Mouse (Mus musculus) cerebellum, postnatal 14 days (tissue): ENCODE measurements around the gene Eya4.
A peak's percentile ranks its signal among the peaks of the same experiment; 100 is the strongest.

ENCODE experiments used
- DNase-seq, 2 experiments: peaks; one replicate each; pipeline ENCODE4 v3.0.0; 2021; ENCODE audit warnings: mixed read lengths in 2 of 2

Gene Eya4

DNA sequence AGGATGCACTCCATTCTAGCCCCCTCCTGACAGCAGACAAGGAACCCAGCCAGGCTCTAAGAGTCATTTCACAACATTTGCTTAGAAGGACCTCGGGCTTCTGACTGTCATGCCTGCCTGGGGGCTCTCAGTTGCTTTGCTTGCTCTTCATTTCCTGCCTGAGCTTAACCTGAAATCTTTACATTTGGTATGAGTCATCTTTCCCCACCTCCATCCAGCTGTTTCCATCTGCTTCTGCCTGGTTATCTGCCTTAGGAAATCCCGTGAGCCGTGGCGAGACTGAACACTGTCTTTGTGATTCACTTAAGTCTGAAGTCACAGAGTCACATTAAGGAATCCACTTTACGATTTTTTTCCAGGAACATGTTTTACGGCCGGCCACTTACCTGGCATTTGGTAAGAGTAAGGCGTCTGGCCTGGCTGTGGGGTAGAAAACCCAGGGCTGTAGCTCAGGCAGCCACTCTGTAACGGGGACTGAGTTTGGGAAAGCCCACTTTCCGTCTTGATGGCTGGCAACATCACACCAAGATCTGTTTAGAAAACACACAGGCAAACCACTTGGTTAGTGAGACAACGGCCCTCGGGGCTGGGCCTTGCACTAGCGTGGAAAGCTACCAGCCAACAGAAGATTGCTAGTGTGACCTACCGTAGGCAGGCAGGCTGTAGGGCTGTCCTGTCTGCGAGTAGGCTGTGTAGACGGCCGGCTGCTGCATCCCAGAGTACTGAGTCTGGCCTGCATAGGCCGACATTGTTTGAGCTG is 193.5 kb downstream of the Eya4 start:
- no peak for DNase-seq

GRCm38 (mm10) chr10:23150401-23150800 is 200.2 kb downstream of the Eya4 start:
- peak; percentile 23 to 55 for DNase-seq

GRCm38 (mm10) chr10:23144616-23145015 is 206.0 kb downstream of the Eya4 start:
- no peak for DNase-seq

DNA sequence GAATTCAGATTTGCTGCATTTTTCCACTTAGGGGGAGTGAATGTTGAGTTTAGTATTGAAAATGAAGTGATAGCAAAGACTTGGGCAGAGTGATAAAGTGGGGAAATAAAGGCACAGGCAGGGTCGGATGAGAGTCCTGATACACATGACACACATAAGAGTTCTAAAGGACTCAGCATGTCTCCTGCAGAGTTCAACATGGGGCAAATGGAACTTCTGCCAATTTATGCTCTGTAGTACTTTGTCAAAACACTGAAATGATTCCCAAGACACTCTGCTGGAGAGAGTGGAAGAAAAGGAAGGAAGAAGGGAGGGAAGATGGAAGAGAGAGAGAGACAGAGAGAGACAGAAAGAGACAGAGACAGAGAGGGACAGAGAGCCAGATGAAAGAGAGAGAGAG is 222.6 kb downstream of the Eya4 start:
- DNase-seq, result no peak

DNA sequence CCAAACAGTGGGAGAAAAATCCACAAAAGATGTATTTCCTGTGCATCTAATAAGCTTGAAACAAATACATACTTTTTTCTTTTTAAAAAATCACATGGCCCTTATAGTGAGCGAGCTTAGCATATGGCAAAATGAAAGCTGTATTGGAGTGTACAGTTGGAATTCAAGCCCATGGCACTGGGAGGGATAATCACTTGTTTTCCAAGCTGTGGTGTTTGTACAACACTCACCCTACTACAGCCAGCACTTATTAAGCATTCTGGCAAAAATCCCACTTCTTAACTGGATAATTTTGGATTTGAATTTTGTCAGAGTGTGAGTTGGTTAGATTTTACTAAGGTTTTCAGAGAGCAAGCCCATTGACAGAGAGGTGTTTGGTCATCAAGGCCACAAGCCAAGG is 223.4 kb downstream of the Eya4 start:
- no peak for DNase-seq

DNA sequence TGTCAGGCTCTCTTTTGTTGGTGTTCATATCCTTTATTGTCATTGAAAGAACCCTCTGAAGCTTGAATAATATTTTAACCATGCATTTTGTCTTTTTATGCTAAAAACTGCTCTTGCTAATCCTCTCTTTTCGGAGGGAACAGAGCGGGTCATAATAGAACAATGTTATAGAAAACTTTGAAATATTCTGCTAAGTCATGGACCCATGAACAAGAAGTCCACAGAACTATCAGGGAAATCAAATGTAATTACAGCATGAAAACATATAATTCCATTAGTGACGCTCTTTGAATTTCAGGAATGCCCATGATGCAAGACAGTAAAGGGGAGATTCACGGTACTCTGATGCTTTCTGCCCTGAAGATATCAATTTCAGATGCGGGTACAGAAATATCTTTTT is 224.1 kb downstream of the Eya4 start:
- no peak for DNase-seq

DNA sequence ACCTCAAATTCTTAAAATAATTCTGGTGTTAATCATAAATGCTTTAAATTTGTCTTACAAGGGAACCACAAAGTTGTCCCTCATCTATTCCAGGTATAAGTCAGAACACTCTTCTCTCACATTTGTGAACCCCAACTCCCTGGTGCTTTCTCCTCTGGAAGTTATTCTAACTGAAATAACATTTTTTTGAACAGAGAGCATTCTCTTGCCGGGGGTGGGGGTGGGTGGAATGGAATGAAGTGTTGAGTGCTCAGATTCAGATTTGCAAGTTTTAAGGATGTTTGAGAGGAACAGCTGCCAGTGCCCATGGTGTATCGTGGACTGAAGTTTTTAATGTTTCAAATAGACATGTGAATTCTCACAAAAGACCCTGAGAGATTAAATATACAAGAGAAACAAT is 230.1 kb downstream of the Eya4 start:
- DNase-seq, result no peak

- DNase-seq, result peak; percentile 92 to 93
These were observed 233.7 kb downstream of the Eya4 start for GRCm38 (mm10) chr10:23116786-23117410.

DNA sequence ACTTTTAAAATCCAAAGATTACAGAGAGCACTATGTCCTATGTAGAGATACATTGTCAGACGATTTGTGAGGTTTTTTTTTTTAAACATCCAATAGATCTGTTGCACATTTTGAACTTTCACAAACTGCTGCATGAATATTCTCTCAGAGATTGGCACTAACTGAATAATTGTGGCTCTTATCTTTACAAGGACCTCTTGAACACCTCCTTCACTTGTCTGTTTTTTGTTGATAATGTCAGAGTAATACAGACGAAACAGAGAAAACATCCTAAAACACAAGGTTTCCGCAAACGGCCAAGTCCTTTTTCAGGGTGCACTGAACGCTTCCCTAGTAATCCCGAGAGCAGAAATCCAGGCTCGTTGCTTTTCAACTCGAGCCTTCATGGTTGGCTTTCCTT is 234.5 kb downstream of the Eya4 start:
- DNase-seq, result no peak

DNA sequence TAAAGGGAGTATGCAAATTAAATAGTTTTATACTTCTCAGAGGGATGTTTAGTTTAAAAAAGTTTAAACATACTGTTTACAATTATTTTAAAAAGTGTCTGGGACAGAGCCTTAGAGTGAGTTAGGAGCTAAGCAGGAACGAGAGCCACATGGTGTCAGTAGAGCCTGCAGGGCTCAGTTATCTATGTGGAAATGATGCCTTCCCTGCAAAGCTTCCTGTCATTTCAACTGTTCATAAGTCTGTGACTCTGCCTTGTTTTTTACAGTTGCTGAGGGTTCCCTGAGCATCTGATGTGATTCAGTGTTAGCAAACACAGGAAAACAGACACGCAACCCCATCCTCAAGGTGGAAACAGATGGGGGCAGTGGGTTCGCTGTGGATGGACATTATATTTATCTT is 235.3 kb downstream of the Eya4 start:
- no peak for DNase-seq

DNA sequence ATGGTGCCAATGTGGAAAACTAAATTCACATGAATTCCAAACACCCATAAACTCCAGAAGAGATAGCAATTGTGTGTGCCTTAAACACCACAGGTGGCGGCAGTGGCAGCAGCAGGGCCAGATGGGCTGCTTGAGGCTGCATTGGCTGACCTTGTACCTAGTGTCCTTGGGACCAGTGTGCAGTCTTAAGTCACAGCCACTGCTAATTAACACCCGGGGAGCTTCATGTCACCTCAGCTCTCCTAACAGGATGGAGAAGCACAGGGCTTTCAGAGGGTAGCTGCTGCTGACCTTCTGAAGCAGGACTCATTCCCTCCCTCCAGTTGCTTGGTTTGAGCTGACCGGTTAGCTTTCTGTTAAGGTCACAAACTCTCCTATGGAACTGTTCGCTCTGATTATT is 242.5 kb downstream of the Eya4 start:
- no peak for DNase-seq

DNA sequence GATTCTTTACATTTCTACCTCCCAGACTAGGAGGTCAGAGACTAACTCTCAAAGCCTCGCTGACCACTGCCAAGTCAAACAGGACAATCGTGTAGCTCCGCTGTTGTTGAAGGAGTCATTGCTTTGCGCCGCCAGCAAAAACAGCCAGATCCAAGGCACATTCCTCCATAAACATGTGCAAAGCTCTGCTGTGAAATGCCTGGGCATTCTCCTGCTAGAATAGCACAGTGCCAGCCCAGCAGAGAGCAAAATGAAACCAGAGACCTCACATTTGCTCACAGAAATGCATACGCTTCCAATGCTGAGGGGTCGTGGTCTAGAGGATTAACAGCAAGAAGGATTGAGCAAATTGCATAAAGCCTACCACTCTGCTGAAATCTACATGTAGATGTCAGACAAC is 258.1 kb downstream of the Eya4 start:
- DNase-seq, result no peak

DNA sequence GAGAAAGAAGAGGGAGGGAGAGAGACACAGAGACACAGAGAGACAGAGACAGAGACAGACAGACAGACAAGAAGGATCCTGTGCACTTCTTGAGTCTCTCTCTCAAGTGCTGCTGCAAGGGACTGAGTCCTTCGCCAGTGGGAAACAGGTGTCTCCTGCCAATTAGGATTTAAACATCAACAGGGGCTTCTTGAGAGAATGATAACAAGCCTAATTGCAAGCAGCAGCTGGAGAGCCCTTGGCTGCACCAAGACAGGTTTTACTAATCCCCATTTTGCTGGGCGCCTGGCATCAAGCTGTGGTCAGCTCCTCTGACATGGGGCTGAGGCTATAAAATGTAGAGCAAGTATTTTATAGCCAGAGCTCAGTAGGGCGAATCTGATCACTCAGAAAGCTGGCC is 259.0 kb downstream of the Eya4 start:
- no peak for DNase-seq

- DNase-seq, result no peak
These were observed 260.3 kb downstream of the Eya4 start for GRCm38 (mm10) chr10:23090323-23090722.

DNA sequence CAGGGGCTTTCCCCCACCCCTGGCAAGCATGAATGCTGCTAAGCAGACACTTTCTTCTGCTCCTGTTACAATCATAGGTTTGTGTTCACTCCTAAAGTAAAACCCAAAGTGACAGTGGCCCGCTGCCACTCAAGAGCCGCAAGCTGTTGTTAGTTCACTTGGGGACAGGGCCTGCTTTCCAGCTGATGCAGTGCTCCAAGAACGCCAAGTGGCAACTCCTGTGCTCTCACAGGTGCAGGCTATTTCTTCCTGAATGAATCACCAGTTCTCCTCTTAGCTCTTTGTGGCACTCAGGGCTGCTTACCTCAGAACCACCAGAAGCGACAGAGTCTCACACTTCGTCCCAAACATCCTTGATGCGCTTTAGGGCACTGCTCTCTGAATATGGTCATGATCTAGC is 261.3 kb downstream of the Eya4 start:
- no peak for DNase-seq

DNA sequence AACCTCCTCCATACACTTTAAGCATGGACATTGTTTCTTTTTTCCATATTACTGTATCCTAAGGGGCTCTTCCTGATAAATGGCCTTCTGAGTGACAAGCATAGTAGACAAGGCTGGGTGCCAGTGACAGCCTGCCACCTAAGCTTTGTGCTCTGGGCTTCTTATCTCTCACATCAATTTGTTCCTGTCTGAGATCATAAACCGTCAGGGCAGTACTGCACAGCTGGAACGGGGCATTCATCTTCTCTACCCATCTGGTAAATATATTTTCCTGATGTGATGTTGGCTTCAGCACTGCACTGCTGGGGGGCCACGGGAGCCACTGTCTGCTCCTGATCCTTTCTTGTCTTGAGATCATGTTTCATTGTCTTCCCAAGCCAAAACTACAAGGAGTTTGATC is 261.8 kb downstream of the Eya4 start:
- DNase-seq, result no peak

DNA sequence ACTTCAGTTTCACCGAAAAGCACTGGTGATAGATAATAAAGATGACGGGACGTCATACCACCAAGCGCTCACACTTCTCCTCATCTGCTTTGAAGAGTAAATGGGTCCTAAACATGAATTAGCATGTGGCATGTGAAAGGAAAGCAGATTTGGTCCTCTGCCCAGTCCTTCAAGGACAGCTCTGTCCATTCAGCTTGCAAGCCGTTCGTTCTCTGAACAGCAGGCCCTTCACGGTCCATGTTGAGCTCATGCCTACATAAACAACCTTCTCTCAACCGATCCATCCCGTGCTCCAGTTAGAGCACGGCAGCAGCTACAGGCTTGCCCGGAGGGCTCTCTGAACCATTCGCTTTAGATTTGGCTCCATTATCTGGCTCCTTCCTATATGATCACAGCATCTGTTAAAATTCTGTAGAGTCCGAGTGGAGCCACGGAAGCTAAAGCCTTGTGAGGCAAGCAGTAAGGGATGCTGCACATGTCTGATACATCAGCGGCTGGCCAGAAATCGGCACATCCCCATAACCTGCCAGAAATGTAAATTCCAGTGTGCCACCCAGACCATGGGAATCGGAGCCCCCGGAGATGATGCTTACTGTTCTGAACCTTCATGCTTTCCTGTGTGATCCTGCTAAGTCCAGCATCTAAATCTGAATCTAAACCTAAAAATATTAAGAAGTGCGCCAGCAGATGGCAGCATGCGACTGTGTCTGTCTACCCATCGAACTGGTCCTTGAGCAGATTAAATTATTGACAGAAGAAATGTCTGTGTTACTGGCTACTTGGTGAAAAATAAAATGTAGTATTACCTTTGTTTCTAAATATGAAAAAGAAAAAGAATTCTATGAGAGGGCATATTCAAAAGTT is 264.0 kb downstream of the Eya4 start:
- DNase-seq, result peak; percentile 86

- DNase-seq, result no peak
These were observed 269.1 kb downstream of the Eya4 start for GRCm38 (mm10) chr10:23081548-23081828.

- peak; percentile 91 to 94 for DNase-seq
These were observed 269.6 kb downstream of the Eya4 start for GRCm38 (mm10) chr10:23080749-23081547.

DNA sequence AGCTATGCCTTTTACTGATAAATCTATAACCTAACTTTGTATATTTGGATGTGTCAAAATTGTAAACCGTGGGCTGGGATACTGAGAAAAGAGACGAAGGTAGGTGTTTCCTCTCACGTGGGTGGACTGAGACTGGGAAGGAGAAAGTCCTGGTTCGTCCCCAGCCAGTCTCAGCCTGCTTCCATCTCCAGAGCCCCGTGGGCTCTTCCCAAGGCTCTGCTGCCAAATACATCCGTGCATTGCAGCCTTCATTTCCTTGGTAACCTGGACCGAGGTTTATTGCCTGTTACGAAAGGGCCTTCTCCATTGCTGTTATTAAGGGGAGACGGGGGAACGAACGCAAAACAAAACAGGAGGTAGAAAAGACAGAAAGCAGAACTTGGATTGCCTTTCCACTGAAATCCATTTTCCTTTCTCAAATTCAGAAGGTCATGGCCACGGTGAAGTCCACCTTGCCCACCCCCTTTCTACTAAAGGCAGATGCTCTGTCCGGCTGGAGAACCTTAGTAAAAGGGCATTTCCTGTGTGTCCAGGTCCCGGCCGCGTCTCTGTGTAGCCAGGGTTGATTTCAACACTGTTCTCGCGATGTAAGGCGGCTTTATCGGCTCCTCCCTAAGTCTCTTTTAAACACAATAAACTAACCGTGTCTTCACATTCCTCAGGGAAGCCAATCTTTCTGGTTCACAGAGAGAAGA is 273.7 kb downstream of the Eya4 start:
- peak; percentile 18 to 26 for DNase-seq

DNA sequence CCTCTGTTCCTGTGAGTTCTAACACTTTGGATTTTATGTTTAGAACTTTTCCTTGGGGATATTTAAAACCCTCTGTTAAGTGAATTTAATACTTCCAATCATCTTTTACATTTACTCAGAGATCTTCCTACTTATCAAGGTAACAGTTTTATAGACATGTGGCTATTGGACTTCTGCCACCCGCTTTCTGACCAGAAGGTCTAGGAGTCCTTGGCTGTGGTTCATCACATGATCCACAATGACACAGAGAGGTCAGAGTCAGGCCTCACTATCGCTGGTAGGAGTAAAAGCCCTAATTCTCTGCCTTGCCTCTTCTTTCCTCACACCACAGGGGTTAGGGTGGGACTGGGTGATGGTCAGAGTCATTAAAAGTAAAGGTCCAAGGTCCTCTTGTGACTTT is 277.2 kb downstream of the Eya4 start:
- no peak for DNase-seq

DNA sequence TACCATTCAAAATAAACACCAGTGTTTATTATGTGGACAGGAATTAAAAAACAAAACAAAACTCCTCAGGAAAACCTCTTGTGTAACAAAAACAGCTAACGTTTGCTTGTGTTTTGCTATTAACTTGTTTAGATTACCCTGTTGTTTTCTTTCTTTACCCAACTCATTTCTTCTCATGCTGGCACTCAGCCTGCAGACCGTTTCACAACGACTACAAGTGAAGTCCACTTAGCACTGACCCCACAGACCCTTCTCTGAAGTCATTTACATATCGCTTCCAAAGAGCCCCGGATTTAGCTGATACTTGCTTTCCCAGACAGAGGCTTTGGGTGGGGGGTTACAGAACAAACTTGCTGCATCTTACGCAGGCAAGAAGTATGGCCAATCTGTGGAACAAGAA is 286.9 kb downstream of the Eya4 start:
- DNase-seq, result no peak

- no peak for DNase-seq
These were observed 287.9 kb downstream of the Eya4 start for GRCm38 (mm10) chr10:23062719-23063118.
